Mouse (Mus musculus): ENCODE measurements around the gene Gm11238. TPM values are rescaled to one million over a fixed set of nuclear protein-coding genes. Genes with fewer than 3 reads are reported as not detected.
"Not testable (repeated sequence)": the region's sequence is repeated elsewhere in the genome, so short reads cannot be mapped to it uniquely, and the experiment has no call there.

The Gm11238 gene
- not detected for polyA plus RNA-seq (2012; fragmentation: generic; extraction: Trizol)

- not testable (repeated sequence) for H3K36me3 ChIP-seq (ENCODE audit: control insufficient read depth, insufficient read depth); H3K4me2 ChIP-seq (ENCODE audit: low read depth); H3K4me3 ChIP-seq; H3K79me2 ChIP-seq (ENCODE audit: control insufficient read depth, insufficient read depth); H3K27me3 ChIP-seq (ENCODE audit: control insufficient read depth, insufficient read depth, insufficient read length); H3ac ChIP-seq (ENCODE audit: control insufficient read depth, insufficient read length)
Observed at GRCm38 (mm10) chr4:73607581-73607980, at the start of gene Gm11238. Gm11238 (plus strand) TSS chr4:73607881.

GRCm38 (mm10) chr4:73599248-73599647 is 8.4 kb upstream of the Gm11238 start:
- no peaks in the 10 kb centered on the region for H3K79me2 ChIP-seq (ENCODE audit: control insufficient read depth, insufficient read depth)
- no peak overlapping the region for H3K4me3 ChIP-seq
- no peaks in the 10 kb centered on the region for H3K36me3 ChIP-seq (ENCODE audit: control insufficient read depth, insufficient read depth)
- no peaks in the 10 kb centered on the region for H3K27me3 ChIP-seq (ENCODE audit: control insufficient read depth, insufficient read depth, insufficient read length)
- TF ChIP-seq MYOD1 (IDR thresholded peaks at IDR 0.05; ENCODE audit: control insufficient read depth in 1 of 3, insufficient read length in 2 of 3, low read depth in 2 of 3) (no peak), TCF3 (IDR thresholded peaks at IDR 0.05; ENCODE audit: insufficient read length, low read depth) (no peak), TCF12 (IDR thresholded peaks at IDR 0.05; ENCODE audit: insufficient read depth, poor library complexity, severe bottlenecking) (no peak), REST (IDR thresholded peaks at IDR 0.05; ENCODE audit: insufficient read depth, insufficient read length) (no peak), CEBPB (IDR thresholded peaks at IDR 0.05; ENCODE audit: insufficient read depth, poor library complexity, severe bottlenecking) (no peak), MYOG (IDR thresholded peaks at IDR 0.05; ENCODE audit: control insufficient read depth in 1 of 3, insufficient read depth in 1 of 3, insufficient read length in 2 of 3, low read depth in 2 of 3) (no peak), POLR2A (IDR thresholded peaks at IDR 0.05; ENCODE audit: insufficient read length, low read depth) (no peak), SRF (IDR thresholded peaks at IDR 0.05; ENCODE audit: control insufficient read depth, insufficient read length, low read depth) (no peak), E2F4 (IDR thresholded peaks at IDR 0.05; ENCODE audit: insufficient read depth) (no peak), MAX (IDR thresholded peaks at IDR 0.05; ENCODE audit: low read depth) (no peak)
- no peak overlapping the region for H3K4me2 ChIP-seq (ENCODE audit: low read depth)
- no peak overlapping the region for H3ac ChIP-seq (ENCODE audit: control insufficient read depth, insufficient read length)

- not testable (repeated sequence) for H3K79me2 ChIP-seq (ENCODE audit: control insufficient read depth, insufficient read depth); H3ac ChIP-seq (ENCODE audit: control insufficient read depth, insufficient read length); H3K27me3 ChIP-seq (ENCODE audit: control insufficient read depth, insufficient read depth, insufficient read length); H3K36me3 ChIP-seq (ENCODE audit: control insufficient read depth, insufficient read depth); H3K4me2 ChIP-seq (ENCODE audit: low read depth); H3K4me3 ChIP-seq
Observed at GRCm38 (mm10) chr4:73622684-73623083, 15.0 kb downstream of the Gm11238 start, which contains the start of gene Gm11237. Gm11237 (plus strand) TSS chr4:73622984.

GRCm38 (mm10) chr4:73637821-73638220 is 30.1 kb downstream of the Gm11238 start, which contains the start of gene Gm11236:
Gm11236 (plus strand) TSS chr4:73638121.
- not testable (repeated sequence) for H3K27me3 ChIP-seq (ENCODE audit: control insufficient read depth, insufficient read depth, insufficient read length); H3K79me2 ChIP-seq (ENCODE audit: control insufficient read depth, insufficient read depth); H3K4me2 ChIP-seq (ENCODE audit: low read depth); H3K4me3 ChIP-seq; H3ac ChIP-seq (ENCODE audit: control insufficient read depth, insufficient read length); H3K36me3 ChIP-seq (ENCODE audit: control insufficient read depth, insufficient read depth)

- not testable (repeated sequence) for H3K27me3 ChIP-seq (ENCODE audit: control insufficient read depth, insufficient read depth, insufficient read length); H3K4me2 ChIP-seq (ENCODE audit: low read depth)
Observed at GRCm38 (mm10) chr4:73661864-73662263, 54.2 kb downstream of the Gm11238 start.

GRCm38 (mm10) chr4:73668054-73668453 is 60.4 kb downstream of the Gm11238 start, which contains the start of gene Gm11239:
Gm11239 (plus strand) TSS chr4:73668354.
- H3K4me3 ChIP-seq; H3K36me3 ChIP-seq (ENCODE audit: control insufficient read depth, insufficient read depth); H3K79me2 ChIP-seq (ENCODE audit: control insufficient read depth, insufficient read depth): not testable (repeated sequence)

More at GRCm38 (mm10) chr4:73661864-73662263, 54.2 kb downstream of the Gm11238 start:
- not testable (repeated sequence) for H3K36me3 ChIP-seq (ENCODE audit: control insufficient read depth, insufficient read depth); H3K79me2 ChIP-seq (ENCODE audit: control insufficient read depth, insufficient read depth); H3K4me3 ChIP-seq; H3ac ChIP-seq (ENCODE audit: control insufficient read depth, insufficient read length)

GRCm38 (mm10) chr4:73683216-73683615 is 75.5 kb downstream of the Gm11238 start, which contains the start of gene Gm428:
Gm428 (plus strand) TSS chr4:73683516.
- H3K36me3 ChIP-seq (ENCODE audit: control insufficient read depth, insufficient read depth); H3K79me2 ChIP-seq (ENCODE audit: control insufficient read depth, insufficient read depth); H3K27me3 ChIP-seq (ENCODE audit: control insufficient read depth, insufficient read depth, insufficient read length); H3K4me2 ChIP-seq (ENCODE audit: low read depth); H3ac ChIP-seq (ENCODE audit: control insufficient read depth, insufficient read length); H3K4me3 ChIP-seq: not testable (repeated sequence)

More at GRCm38 (mm10) chr4:73668054-73668453, 60.4 kb downstream of the Gm11238 start, which contains the start of gene Gm11239:
- H3K4me2 ChIP-seq (ENCODE audit: low read depth); H3ac ChIP-seq (ENCODE audit: control insufficient read depth, insufficient read length); H3K27me3 ChIP-seq (ENCODE audit: control insufficient read depth, insufficient read depth, insufficient read length): not testable (repeated sequence)

Other genes with a start within 250 kb of the Gm11238 start
- gene Gm11487, start 202.8 kb upstream of the Gm11238 start, polyA plus RNA-seq (2012; fragmentation: generic; extraction: Trizol) = not detected
- gene Gm11237, start 15.1 kb downstream of the Gm11238 start, polyA plus RNA-seq (2012; fragmentation: generic; extraction: Trizol) = not detected
- not detected for gene Gm11236, start 30.2 kb downstream of the Gm11238 start, polyA plus RNA-seq (2012; fragmentation: generic; extraction: Trizol)
- gene Gm11239, start 60.5 kb downstream of the Gm11238 start, polyA plus RNA-seq (2012; fragmentation: generic; extraction: Trizol) = not detected
- gene Gm428, start 75.6 kb downstream of the Gm11238 start, polyA plus RNA-seq (2012; fragmentation: generic; extraction: Trizol) = not detected
- not detected for gene Rasef, start 183.1 kb downstream of the Gm11238 start, polyA plus RNA-seq (2012; fragmentation: generic; extraction: Trizol)

All from myocyte (in vitro differentiated cells).